ENCODE assay signal across 30 mouse cellular contexts in the genomic region with DNA sequence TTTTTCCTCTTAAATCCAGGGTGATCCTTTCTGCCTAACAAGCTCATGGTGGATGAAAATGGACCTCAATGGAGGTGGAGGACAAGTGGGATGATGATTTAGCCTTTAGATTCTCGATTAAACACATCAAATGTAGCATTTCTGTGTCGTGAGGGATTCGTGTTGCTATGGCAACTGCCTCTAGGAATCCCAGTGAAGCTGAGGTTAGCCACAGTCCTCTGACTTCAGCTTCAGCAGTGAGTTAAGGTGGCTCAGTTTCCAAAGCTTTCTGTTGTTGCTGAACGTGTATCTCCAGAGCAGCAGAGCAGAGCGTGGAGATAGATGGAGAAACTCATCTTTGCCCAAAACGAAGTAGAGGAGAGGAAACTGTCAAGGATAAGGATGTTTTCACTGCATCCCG. TPM values are rescaled to one million over a fixed set of nuclear protein-coding genes. Genes with fewer than 3 reads are reported as not detected.
DNase-seq lines count a peak whose midpoint lies in the region; ATAC-seq and TF ChIP-seq lines count a peak whose summit lies in the region.
"Had no signal": no experiment of that assay in that cellular context is flagged by ENCODE, and none has a peak within 500 bp of the region (broad histone marks: within the 10 kb centered on the region; RNA-seq: fewer than 3 reads in every experiment).

No protein-coding gene starts in this region.

- H3K27ac ChIP-seq in forebrain, embryonic 14.5 days (ENCODE audit: low read depth, low read length), result no peak overlapping the region
- H3K27ac ChIP-seq in forebrain, embryonic 11.5 days (ENCODE audit: low read depth, low read length), result no peak overlapping the region
- no peak overlapping the region for H3K27ac ChIP-seq in midbrain, postnatal 0 days (ENCODE audit: low read depth, low read length)
- H3K27ac ChIP-seq: embryonic facial prominence, embryonic 10.5 days; heart, embryonic 10.5 days; kidney, embryonic 15.5 days; limb, embryonic 15.5 days; liver, embryonic 14.5 days had no signal

- peak; percentile 50 for DNase-seq in forebrain, embryonic 14.5 days (ENCODE audit: low spot score)
- no peak for DNase-seq in forebrain, embryonic 11.5 days (ENCODE audit: low spot score)
- DNase-seq in left cerebral cortex, postnatal 25 days (ENCODE audit: low spot score in 2 of 2), result peak; percentile 8
- no peak for DNase-seq in left cerebral cortex, adult 8-10 months (ENCODE audit: low spot score in 2 of 2)
- peak; percentile 23 to 39 for DNase-seq in right cerebral cortex, postnatal 10 days (ENCODE audit: low spot score in 2 of 2)
- DNase-seq in right cerebral cortex, adult 18-20 months, result no peak
- DNase-seq in midbrain, postnatal 0 days (ENCODE audit: low spot score), result peak; percentile 45
- no peak for DNase-seq in adrenal gland, postnatal 4 days (ENCODE audit: low spot score in 2 of 2)
- DNase-seq: adrenal gland, postnatal 36 days; cerebellum, adult 2 months; cerebellum, postnatal 25 days; gastrocnemius, postnatal 10 days; heart, postnatal 4 days; kidney, adult 11 months; kidney, postnatal 36 days; layer of hippocampus, postnatal 36 days; left cerebral cortex, postnatal 4 days; lung, embryonic 14.5 days; lung, postnatal 36 days; thymus, adult 2 months; thymus, postnatal 4 days had no signal

- no peak overlapping the region for H3K4me3 ChIP-seq in forebrain, embryonic 14.5 days (ENCODE audit: low read depth, low read length)
- no peak overlapping the region for H3K4me3 ChIP-seq in forebrain, embryonic 11.5 days (ENCODE audit: low read depth, low read length)
- no peak overlapping the region for H3K4me3 ChIP-seq in midbrain, postnatal 0 days (ENCODE audit: low read depth, low read length)
- H3K4me3 ChIP-seq: embryonic facial prominence, embryonic 10.5 days; heart, embryonic 10.5 days; kidney, embryonic 15.5 days; limb, embryonic 15.5 days; megakaryocyte, embryonic 14.5 days; myocyte had no signal

- H3K27me3 ChIP-seq in forebrain, embryonic 14.5 days (replicated peaks; ENCODE audit: control insufficient read depth, insufficient read depth, low read length), result no peaks in the 10 kb centered on the region
- no peaks in the 10 kb centered on the region for H3K27me3 ChIP-seq in forebrain, embryonic 11.5 days (ENCODE audit: control insufficient read depth, insufficient read depth, low read length)
- no peaks in the 10 kb centered on the region for H3K27me3 ChIP-seq in midbrain, postnatal 0 days (ENCODE audit: insufficient read depth, low read length)
- H3K27me3 ChIP-seq: kidney, embryonic 15.5 days; limb, embryonic 15.5 days; megakaryocyte, embryonic 14.5 days had no signal

- H3K36me3 ChIP-seq in forebrain, embryonic 14.5 days (ENCODE audit: control insufficient read depth, insufficient read depth, low read length), result no peaks in the 10 kb centered on the region
- H3K36me3 ChIP-seq in forebrain, embryonic 11.5 days (ENCODE audit: control insufficient read depth, insufficient read depth, low read length), result no peaks in the 10 kb centered on the region
- H3K36me3 ChIP-seq in midbrain, postnatal 0 days (ENCODE audit: insufficient read depth, low read length), result no peaks in the 10 kb centered on the region
- H3K36me3 ChIP-seq: embryonic facial prominence, embryonic 10.5 days; heart, embryonic 10.5 days; kidney, embryonic 15.5 days; limb, embryonic 15.5 days had no signal

- H3K9ac ChIP-seq in forebrain, embryonic 14.5 days (ENCODE audit: low read length), result no peak overlapping the region
- no peak overlapping the region for H3K9ac ChIP-seq in forebrain, embryonic 11.5 days (ENCODE audit: low read length)
- no peak overlapping the region for H3K9ac ChIP-seq in midbrain, postnatal 0 days (replicated peaks; ENCODE audit: low read length, poor library complexity, severe bottlenecking)
- H3K9ac ChIP-seq: kidney, embryonic 15.5 days; limb, embryonic 15.5 days; liver, embryonic 14.5 days; lung, embryonic 14.5 days had no signal

- H3K4me1 ChIP-seq in forebrain, embryonic 14.5 days (ENCODE audit: control insufficient read depth, insufficient read depth, low read length), result no peaks in the 10 kb centered on the region
- H3K4me1 ChIP-seq in forebrain, embryonic 11.5 days (replicated peaks; ENCODE audit: control insufficient read depth, insufficient read depth, low read length), result no peaks in the 10 kb centered on the region
- H3K4me1 ChIP-seq in midbrain, postnatal 0 days (ENCODE audit: insufficient read depth, low read length), result no peaks in the 10 kb centered on the region
- H3K4me1 ChIP-seq: embryonic facial prominence, embryonic 10.5 days; heart, embryonic 10.5 days; kidney, embryonic 15.5 days; limb, embryonic 15.5 days; megakaryocyte, embryonic 14.5 days had no signal

- no peak for TF ChIP-seq CTCF in midbrain, postnatal 0 days (IDR thresholded peaks at IDR 0.05)

- WGBS in forebrain, embryonic 14.5 days, result 65% methylated on average over 7 of the region's 7 CpGs
- WGBS in forebrain, embryonic 11.5 days, result 78% methylated on average over 7 of the region's 7 CpGs
- WGBS in midbrain, postnatal 0 days, result 43% methylated on average over 7 of the region's 7 CpGs

- no peaks in the 10 kb centered on the region for H3K9me3 ChIP-seq in forebrain, embryonic 14.5 days (replicated peaks; ENCODE audit: control insufficient read depth, low read length)
- no peaks in the 10 kb centered on the region for H3K9me3 ChIP-seq in forebrain, embryonic 11.5 days (ENCODE audit: control insufficient read depth, low read length)
- H3K9me3 ChIP-seq in midbrain, postnatal 0 days (ENCODE audit: low read length), result no peaks in the 10 kb centered on the region
- H3K9me3 ChIP-seq: embryonic facial prominence, embryonic 10.5 days; heart, embryonic 10.5 days; kidney, embryonic 15.5 days; limb, embryonic 15.5 days had no signal

- intact Hi-C loops in left cerebral cortex, postnatal 25 days (cut with DNase I), result no loop called here

- H3K4me2 ChIP-seq in forebrain, embryonic 14.5 days (ENCODE audit: low read length), result no peak overlapping the region
- no peak overlapping the region for H3K4me2 ChIP-seq in forebrain, embryonic 11.5 days (ENCODE audit: low read depth, low read length, severe bottlenecking)
- no peak overlapping the region for H3K4me2 ChIP-seq in midbrain, postnatal 0 days (ENCODE audit: low read depth, low read length, poor library complexity, severe bottlenecking)
- H3K4me2 ChIP-seq: kidney, embryonic 15.5 days; limb, embryonic 15.5 days; lung, embryonic 14.5 days had no signal

- no peak for ATAC-seq in forebrain, embryonic 14.5 days
- no peak for ATAC-seq in forebrain, embryonic 11.5 days (replicated peaks; ENCODE audit: low FRiP score)
- ATAC-seq in midbrain, postnatal 0 days (ENCODE audit: low FRiP score), result no peak

RNA-seq across cellular contexts. Expression of a gene that starts 35.6 kb away (rescaled TPM):
- 1.5 and 2.1 TPM in 2 replicates for polyA plus RNA-seq in forebrain, embryonic 14.5 days (2014; fragmentation: Nextera tagmentation; extraction: Ambion mirVana)
- polyA plus RNA-seq in forebrain, embryonic 11.5 days (2014; fragmentation: Nextera tagmentation; extraction: Ambion mirVana), result 3.9 and 4.3 TPM in 2 replicates
- total RNA-seq in left cerebral cortex, postnatal 25 days (2021), result 1 to 10 TPM; 3.9 to 4.1 TPM
- 1 to 10 TPM; 4.6 to 5.4 (median 4.9) TPM for total RNA-seq in left cerebral cortex, adult 8-10 months (2022)
- total RNA-seq in midbrain, postnatal 0 days (2014; rRNA removed), result 1.3 and 1.9 TPM in 2 replicates
- polyA plus RNA-seq in midbrain, postnatal 0 days (2015; fragmentation: Nextera tagmentation; extraction: Ambion mirVana), result 1.3 and 1.6 TPM in 2 replicates
- 10 to 100 TPM; 14.1 to 15.0 TPM for total RNA-seq in adrenal gland, postnatal 4 days (2021)
- total RNA-seq: granulocyte monocyte progenitor cell, adult 5-6 weeks; neutrophil, adult 5-6 weeks had no signal

Comparison
In these comparisons a context has a peak if more than half of its experiments do, and no peak if none do; other contexts are left out.
1. DNase-seq: peak in forebrain, embryonic 14.5 days (single experiment), left cerebral cortex, postnatal 25 days (2 of 2), right cerebral cortex, postnatal 10 days (2 of 2) and midbrain, postnatal 0 days (single experiment); none in forebrain, embryonic 11.5 days (single experiment), left cerebral cortex, adult 8-10 months (0 of 2), right cerebral cortex, adult 18-20 months (single experiment) and adrenal gland, postnatal 4 days (0 of 2).